Mouse (Mus musculus): ENCODE measurements around the gene Adam29.

The Adam29 gene

DNA sequence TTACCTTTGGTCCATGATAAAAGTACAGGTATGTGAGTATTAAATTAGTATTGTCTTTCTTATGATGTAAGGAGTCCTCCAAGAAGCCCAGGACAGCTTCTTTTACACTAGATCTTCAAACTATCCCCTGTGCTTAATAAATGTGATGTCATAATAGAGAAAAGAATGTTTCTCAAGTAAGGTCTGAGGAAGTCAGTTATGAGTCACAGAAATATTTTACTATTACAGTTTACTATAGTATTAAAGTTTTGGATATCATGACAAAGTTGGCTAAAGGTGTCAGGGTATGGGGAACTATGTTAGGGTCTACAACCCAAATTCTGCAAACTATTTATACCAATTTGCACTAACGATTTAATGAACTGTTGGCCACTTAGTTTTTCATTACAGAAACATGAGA, at the start of gene Adam29:
TSS of gene Adam29 (minus strand) at position 101 of the 400 bp plus-strand sequence.
- DNase-seq: no peak

DNA sequence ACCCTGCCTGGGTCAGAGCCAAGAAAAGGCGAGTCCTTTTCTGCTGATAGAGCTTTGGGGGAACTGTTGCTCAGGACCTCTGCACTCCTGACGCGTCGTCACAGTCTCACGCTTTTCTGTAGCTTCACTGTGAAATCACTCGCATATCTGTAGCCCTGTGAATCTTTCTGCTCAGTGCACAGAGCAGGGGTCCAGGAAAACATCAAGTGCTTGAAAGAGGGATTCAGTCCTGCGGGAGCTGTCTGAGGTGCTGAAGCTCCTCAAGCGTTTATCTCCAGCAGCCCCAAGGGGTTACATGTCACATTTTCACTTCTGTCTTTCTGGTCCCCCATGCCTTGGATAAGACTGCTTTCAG, 33.8 kb upstream of the Adam29 start:
- DNase-seq: peak; percentile 6

DNA sequence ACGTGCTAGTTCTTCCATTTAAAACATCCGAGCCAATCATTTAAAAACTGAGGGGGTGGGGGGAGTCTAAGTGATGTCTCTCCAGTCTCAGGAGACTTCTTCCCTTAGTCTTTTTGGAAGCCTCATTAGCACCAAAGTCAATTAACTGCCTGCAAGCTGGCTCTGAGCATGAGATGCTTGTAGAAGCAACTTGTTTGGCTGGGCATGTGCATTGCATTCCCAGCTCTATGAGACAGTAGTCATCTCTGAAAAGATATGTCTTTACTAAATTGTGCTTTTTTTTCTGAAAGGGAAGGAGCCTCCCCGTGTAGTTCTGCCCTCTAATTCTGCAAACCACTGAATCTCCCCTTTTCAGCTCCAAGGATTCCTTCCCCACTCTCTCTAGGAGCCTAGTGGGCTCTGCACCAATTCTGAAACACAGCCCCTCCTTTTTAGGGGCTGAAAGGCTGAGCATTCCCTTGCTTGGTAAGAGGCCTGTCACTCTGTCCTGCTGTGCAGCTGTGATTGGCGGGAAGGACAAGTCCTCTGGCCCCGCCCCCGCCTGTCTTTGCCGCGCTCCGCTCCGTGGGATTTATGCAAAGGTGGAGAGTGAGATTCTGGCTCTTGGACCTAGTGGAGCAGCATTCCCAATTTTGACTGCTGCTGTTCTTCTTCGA, 33.2 kb upstream of the Adam29 start, which contains the start of gene Glra3:
TSS of gene Glra3 (plus strand) at position 591 of the 656 bp plus-strand sequence.
- no peak for DNase-seq
